Mouse (Mus musculus): ENCODE data around the gene Bsg. TPM values are rescaled to one million over a fixed set of nuclear protein-coding genes. Genes with fewer than 3 reads are reported as not detected.
A peak's percentile ranks its signal among the peaks of the same experiment; 100 is the strongest.
"Not testable (repeated sequence)": the region's sequence is repeated elsewhere in the genome, so short reads cannot be mapped to it uniquely, and the experiment has no call there.

The Bsg gene
- polyA plus RNA-seq, 1 experiment from 2014 or later, result 1,233 TPM

DNA sequence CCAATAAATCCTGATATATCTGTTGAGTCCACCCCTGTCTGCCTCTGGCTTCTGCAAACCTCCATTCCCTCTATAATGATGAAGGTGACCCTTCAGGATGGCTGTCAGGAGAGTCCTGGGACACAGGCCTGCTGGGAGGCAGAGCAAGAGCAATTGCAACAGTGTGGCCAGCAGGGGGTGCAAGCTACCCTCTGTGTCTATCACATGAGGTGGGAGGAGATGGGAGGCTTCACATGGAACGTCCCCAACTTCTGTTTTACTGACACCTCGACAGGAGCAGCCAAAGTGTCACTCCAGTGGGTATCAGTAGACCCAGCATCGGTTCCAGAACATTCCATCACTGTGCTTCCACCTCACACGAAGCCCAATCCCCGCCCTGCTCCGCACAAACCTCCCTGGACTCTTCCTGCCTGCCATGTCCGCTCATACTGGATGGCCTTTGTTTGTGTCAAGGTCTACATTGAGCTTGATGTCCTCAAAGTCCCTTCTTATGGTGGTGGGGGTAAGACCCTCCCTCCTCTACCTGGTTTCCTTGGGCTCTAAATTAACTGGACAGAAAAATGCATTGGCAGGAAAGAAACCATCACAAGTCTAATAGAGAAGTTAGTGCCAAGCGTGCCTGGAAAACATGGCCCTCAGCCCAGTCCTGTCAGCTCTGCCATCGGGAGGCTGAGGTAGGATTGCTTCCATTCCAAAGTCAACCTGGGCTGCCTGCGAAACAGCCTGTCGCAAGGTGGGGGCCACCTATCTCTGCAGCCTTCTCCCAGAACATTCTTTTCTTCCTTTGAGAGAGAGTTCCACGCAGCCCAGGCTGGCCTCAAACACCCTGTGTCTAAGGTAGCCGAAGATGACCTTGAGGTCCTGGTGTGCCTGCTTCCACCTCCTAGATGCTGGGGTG is 8.8 kb upstream of the Bsg start:
- H3K27ac ChIP-seq (ENCODE audit: low read depth, low read length), result peak overlapping the region; percentile 57
- no peak overlapping the region for H3K4me3 ChIP-seq (ENCODE audit: low read depth, low read length)
- H3K4me2 ChIP-seq, result peak overlapping the region; percentile 34
- no peak for ATAC-seq (replicated peaks; ENCODE audit: insufficient number of reproducible peaks, low FRiP score, low TSS enrichment)
- no peaks in the 10 kb centered on the region for H3K27me3 ChIP-seq (ENCODE audit: control insufficient read depth, insufficient read depth, low read length)
- H3K36me3 ChIP-seq (ENCODE audit: control insufficient read depth, insufficient read depth, low read length), result peaks cover 4% of the 10 kb centered on the region; the same call in 1 of the 2 replicates
- WGBS (ENCODE audit: insufficient replicate concordance), result 60% methylated on average over 13 of the region's 13 CpGs
- H3K9ac ChIP-seq (ENCODE audit: low read depth, low read length), result no peak overlapping the region
- H3K9me3 ChIP-seq (replicated peaks; ENCODE audit: control insufficient read depth, low read length), result no peaks in the 10 kb centered on the region; the same call in 1 of the 2 replicates
- H3K4me1 ChIP-seq (ENCODE audit: control insufficient read depth, insufficient read depth, low read length), result peaks cover 16% of the 10 kb centered on the region

DNA sequence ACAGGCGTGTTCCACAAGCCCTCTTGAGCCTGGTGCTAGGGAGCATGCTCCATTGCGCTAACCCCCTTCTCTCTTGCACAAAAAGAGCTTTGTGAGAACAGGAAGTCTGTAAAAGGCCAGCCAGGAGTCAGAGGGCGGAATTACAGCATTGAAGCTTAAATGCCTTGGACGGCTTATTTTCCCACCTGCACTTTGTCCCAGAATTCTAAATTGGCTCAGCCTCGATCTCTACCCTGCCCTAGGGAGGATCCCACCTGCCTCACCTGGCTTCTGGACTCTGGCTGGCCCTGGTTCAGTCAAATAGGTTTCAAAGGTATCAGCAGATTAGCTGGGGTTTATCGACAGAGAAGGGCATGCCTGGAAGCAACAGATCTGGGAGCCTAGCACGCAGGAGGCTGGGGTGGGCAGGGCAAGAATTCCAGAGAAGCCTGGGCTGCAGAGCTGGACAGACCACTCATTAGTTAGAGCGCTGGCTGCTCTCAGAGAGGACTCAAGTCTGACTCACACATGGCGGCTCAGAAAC is 8.1 kb upstream of the Bsg start:
- Histone ChIP-seq H3K4me2 (peak overlapping the region; percentile 34; the same call in 1 of the 2 replicates), H3K4me1 (ENCODE audit: control insufficient read depth, insufficient read depth, low read length) (peaks cover 23% of the 10 kb centered on the region), H3K27ac (ENCODE audit: low read depth, low read length) (peak overlapping the region; percentile 57), H3K36me3 (ENCODE audit: control insufficient read depth, insufficient read depth, low read length) (peaks cover 4% of the 10 kb centered on the region; the same call in 1 of the 2 replicates), H3K4me3 (ENCODE audit: low read depth, low read length) (no peak overlapping the region), H3K9ac (ENCODE audit: low read depth, low read length) (no peak overlapping the region), H3K27me3 (ENCODE audit: control insufficient read depth, insufficient read depth, low read length) (no peaks in the 10 kb centered on the region), H3K9me3 (replicated peaks; ENCODE audit: control insufficient read depth, low read length) (no peaks in the 10 kb centered on the region; the same call in 1 of the 2 replicates)
- ATAC-seq (replicated peaks; ENCODE audit: insufficient number of reproducible peaks, low FRiP score, low TSS enrichment), result no peak
- WGBS (ENCODE audit: insufficient replicate concordance), result 40% methylated on average over 9 of the region's 9 CpGs

DNA sequence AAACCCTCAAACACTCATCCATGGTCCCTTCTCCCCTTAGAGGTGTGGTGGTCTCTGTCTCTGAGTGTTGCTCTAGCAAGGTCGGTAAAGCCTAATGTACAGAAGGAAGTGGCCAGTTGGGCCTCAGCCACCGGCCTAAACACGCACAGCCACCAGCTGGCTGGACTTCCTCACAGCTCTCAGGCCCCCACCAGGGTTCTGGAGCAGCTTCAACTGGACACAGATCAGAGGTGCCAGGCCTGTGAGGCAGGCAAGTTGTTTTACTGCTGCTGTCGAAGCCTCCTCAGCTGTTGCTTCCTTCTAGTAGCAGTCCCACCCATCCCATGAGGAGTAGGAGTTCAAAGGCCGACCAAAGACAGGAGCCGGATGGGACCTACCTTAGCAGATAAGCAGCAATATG is 6.4 kb upstream of the Bsg start:
- WGBS (ENCODE audit: insufficient replicate concordance), result 77% methylated on average over 6 of the region's 6 CpGs
- H3K9ac ChIP-seq (ENCODE audit: low read depth, low read length), result no peak overlapping the region
- no peaks in the 10 kb centered on the region for H3K27me3 ChIP-seq (ENCODE audit: control insufficient read depth, insufficient read depth, low read length)
- no peaks in the 10 kb centered on the region for H3K9me3 ChIP-seq (replicated peaks; ENCODE audit: control insufficient read depth, low read length)
- ATAC-seq (replicated peaks; ENCODE audit: insufficient number of reproducible peaks, low FRiP score, low TSS enrichment), result no peak
- no peak overlapping the region for H3K4me3 ChIP-seq (ENCODE audit: low read depth, low read length)
- peaks cover 31% of the 10 kb centered on the region for H3K4me1 ChIP-seq (ENCODE audit: control insufficient read depth, insufficient read depth, low read length)
- H3K4me2 ChIP-seq, result no peak overlapping the region
- no peaks in the 10 kb centered on the region for H3K36me3 ChIP-seq (ENCODE audit: control insufficient read depth, insufficient read depth, low read length)
- no peak overlapping the region for H3K27ac ChIP-seq (ENCODE audit: low read depth, low read length)

DNA sequence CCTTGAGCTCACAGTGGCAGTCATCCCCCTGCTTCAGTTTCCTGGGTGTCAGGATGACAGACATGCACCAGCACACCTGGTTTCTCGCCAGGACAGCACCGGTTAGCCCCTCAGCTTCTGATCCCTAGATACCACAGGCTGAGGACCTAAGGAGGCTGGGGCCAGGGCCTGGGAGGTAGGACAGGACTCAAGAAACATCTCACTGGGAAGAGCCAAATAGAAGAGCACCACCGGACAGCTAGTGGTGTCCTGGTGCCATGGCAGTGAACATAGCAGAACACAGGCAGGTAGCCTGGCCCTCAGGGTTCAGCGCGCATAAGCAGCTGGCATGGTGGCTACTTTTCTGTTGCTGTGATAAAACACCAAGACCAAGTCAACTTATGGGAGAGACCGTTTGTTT is 5.8 kb upstream of the Bsg start:
- 83% methylated on average over 6 of the region's 6 CpGs for WGBS (ENCODE audit: insufficient replicate concordance)
- H3K9me3 ChIP-seq (replicated peaks; ENCODE audit: control insufficient read depth, low read length), result no peaks in the 10 kb centered on the region
- H3K9ac ChIP-seq (ENCODE audit: low read depth, low read length), result no peak overlapping the region
- no peak overlapping the region for H3K4me3 ChIP-seq (ENCODE audit: low read depth, low read length)
- no peak overlapping the region for H3K27ac ChIP-seq (ENCODE audit: low read depth, low read length)
- H3K4me2 ChIP-seq, result no peak overlapping the region
- H3K4me1 ChIP-seq (ENCODE audit: control insufficient read depth, insufficient read depth, low read length), result peaks cover 31% of the 10 kb centered on the region
- ATAC-seq (replicated peaks; ENCODE audit: insufficient number of reproducible peaks, low FRiP score, low TSS enrichment), result no peak
- no peaks in the 10 kb centered on the region for H3K36me3 ChIP-seq (ENCODE audit: control insufficient read depth, insufficient read depth, low read length)
- H3K27me3 ChIP-seq (ENCODE audit: control insufficient read depth, insufficient read depth, low read length), result no peaks in the 10 kb centered on the region

DNA sequence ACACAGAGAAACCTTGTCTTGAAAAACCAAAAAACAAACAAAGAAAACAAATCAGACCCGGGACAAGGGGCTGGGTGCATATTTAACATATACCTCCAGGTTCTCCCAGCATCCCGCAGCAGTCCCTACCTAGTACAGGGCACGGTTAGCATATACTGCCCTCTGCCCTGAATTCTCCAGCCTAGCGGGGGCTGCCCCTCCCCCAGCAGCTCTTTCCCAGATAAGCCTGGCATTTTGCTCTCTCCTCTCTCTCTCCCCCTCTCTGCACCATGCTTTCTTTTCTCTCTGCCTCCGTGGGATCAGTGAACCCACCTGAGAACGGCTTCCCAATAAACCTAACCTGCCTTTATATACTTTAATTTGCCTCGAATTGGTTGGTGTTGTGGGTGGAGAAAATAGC is 3.6 kb upstream of the Bsg start:
- WGBS (ENCODE audit: insufficient replicate concordance), result 33% methylated on average over 7 of the region's 7 CpGs
- peaks cover 29% of the 10 kb centered on the region for H3K4me1 ChIP-seq (ENCODE audit: control insufficient read depth, insufficient read depth, low read length)
- H3K36me3 ChIP-seq (ENCODE audit: control insufficient read depth, insufficient read depth, low read length), result no peaks in the 10 kb centered on the region
- no peaks in the 10 kb centered on the region for H3K27me3 ChIP-seq (ENCODE audit: control insufficient read depth, insufficient read depth, low read length)
- H3K27ac ChIP-seq (ENCODE audit: low read depth, low read length), result peak overlapping the region; percentile 80
- H3K4me3 ChIP-seq (ENCODE audit: low read depth, low read length), result no peak overlapping the region
- peak overlapping the region; percentile 52; the same call in 1 of the 2 replicates for H3K9ac ChIP-seq (ENCODE audit: low read depth, low read length)
- H3K4me2 ChIP-seq, result peak overlapping the region; percentile 23
- ATAC-seq (replicated peaks; ENCODE audit: insufficient number of reproducible peaks, low FRiP score, low TSS enrichment), result no peak
- H3K9me3 ChIP-seq (replicated peaks; ENCODE audit: control insufficient read depth, low read length), result no peaks in the 10 kb centered on the region

DNA sequence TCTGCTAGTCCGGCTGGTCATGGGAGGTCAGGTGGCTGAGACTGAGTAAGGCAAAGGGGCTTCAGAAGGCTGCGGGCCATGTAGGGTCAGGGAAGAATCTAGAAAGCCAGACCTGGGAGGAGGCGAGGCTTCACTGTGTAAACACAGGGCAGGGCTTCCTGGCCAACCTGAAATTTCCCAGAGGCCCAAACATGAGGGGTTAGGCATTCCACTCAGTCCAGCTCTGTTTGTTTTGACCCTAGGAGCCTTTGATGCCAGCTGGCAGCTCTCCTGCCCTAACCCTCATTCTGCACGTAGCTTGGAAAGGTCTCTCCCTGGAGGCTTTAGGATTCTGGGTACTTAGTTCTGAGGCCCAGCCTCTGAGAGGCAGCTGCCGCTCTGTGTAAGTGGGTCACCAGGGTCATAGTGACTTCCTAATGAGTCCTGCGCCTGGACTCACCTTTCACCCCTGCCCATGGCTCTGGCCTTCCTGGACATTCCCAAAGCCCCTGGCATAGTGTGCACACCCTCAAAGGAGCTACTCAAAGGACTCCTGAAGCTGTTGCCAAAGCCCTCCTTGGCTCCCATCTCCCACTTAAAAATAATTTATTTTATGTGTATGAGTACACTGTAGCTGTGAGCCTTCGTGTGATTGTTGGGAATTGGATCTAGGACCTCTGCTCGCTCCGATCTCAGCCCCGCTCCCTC is 2.7 kb upstream of the Bsg start:
- Histone ChIP-seq H3K27me3 (ENCODE audit: control insufficient read depth, insufficient read depth, low read length) (no peaks in the 10 kb centered on the region), H3K4me3 (ENCODE audit: low read depth, low read length) (no peak overlapping the region), H3K9me3 (replicated peaks; ENCODE audit: control insufficient read depth, low read length) (no peaks in the 10 kb centered on the region), H3K9ac (ENCODE audit: low read depth, low read length) (peak overlapping the region; percentile 49; the same call in 1 of the 2 replicates), H3K36me3 (ENCODE audit: control insufficient read depth, insufficient read depth, low read length) (no peaks in the 10 kb centered on the region), H3K27ac (ENCODE audit: low read depth, low read length) (peak overlapping the region; percentile 80), H3K4me2 (peak overlapping the region; percentile 16; the same call in 1 of the 2 replicates), H3K4me1 (ENCODE audit: control insufficient read depth, insufficient read depth, low read length) (peaks cover 31% of the 10 kb centered on the region)
- no peak for ATAC-seq (replicated peaks; ENCODE audit: insufficient number of reproducible peaks, low FRiP score, low TSS enrichment)
- 46% methylated on average over 10 of the region's 10 CpGs for WGBS (ENCODE audit: insufficient replicate concordance)

DNA sequence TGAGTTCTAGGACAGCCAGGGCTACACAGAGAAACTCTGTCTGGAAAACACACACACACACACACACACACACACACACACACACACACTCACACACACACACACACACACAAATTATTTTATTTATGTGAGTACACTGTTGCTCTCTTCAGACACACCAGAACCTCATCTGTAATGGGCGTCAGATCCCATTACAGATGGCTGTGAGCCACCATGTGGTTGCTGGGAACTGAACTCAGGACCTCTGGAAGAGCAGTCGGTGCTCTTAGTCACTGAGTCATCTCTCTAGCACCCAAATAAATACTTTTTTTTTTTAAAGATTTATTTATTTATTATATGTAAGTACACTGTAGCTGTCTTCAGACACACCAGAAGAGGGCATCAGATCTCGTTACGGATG is 1.3 kb upstream of the Bsg start:
- WGBS (ENCODE audit: insufficient replicate concordance), result 77% methylated on average over 2 of the region's 4 CpGs
- not testable (repeated sequence) for H3K27ac ChIP-seq (ENCODE audit: low read depth, low read length); H3K9ac ChIP-seq (ENCODE audit: low read depth, low read length); H3K4me2 ChIP-seq; H3K9me3 ChIP-seq (replicated peaks; ENCODE audit: control insufficient read depth, low read length); H3K27me3 ChIP-seq (ENCODE audit: control insufficient read depth, insufficient read depth, low read length); H3K4me3 ChIP-seq (ENCODE audit: low read depth, low read length); ATAC-seq (replicated peaks; ENCODE audit: insufficient number of reproducible peaks, low FRiP score, low TSS enrichment); H3K36me3 ChIP-seq (ENCODE audit: control insufficient read depth, insufficient read depth, low read length)
- H3K4me1 ChIP-seq (ENCODE audit: control insufficient read depth, insufficient read depth, low read length), result peaks cover 45% of the 10 kb centered on the region

DNA sequence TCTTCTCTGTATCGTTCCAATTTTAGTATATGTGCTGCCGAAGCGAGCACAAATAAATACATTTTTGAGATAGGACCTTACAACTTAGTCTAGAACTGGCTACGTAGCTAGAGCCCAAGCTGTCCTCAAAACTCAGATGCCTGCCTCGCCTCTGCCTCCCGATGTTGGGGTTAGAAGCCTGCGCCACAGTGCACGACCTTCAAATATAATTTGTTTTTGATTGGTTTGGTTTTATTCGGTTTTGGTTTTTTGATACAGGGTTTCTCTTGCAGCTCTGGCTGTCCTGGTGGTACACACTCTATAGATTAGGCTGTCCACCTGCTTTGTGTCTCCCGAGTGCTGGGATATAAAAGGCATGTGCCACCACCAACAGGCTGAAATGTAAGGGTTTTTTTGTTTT is 750 bp upstream of the Bsg start:
- H3K9me3 ChIP-seq (replicated peaks; ENCODE audit: control insufficient read depth, low read length), result no peaks in the 10 kb centered on the region
- no peaks in the 10 kb centered on the region for H3K27me3 ChIP-seq (ENCODE audit: control insufficient read depth, insufficient read depth, low read length)
- peaks cover 3% of the 10 kb centered on the region; the same call in 1 of the 2 replicates for H3K36me3 ChIP-seq (ENCODE audit: control insufficient read depth, insufficient read depth, low read length)
- H3K27ac ChIP-seq (ENCODE audit: low read depth, low read length), result no peak overlapping the region
- peaks cover 48% of the 10 kb centered on the region for H3K4me1 ChIP-seq (ENCODE audit: control insufficient read depth, insufficient read depth, low read length)
- ATAC-seq (replicated peaks; ENCODE audit: insufficient number of reproducible peaks, low FRiP score, low TSS enrichment), result no peak
- H3K4me2 ChIP-seq, result peak overlapping the region; percentile 65
- peak overlapping the region; percentile 67; the same call in 1 of the 2 replicates for H3K9ac ChIP-seq (ENCODE audit: low read depth, low read length)
- 77% methylated on average over 10 of the region's 10 CpGs for WGBS (ENCODE audit: insufficient replicate concordance)
- peak overlapping the region; percentile 91 for H3K4me3 ChIP-seq (ENCODE audit: low read depth, low read length)

Data from heart, embryonic 11.5 days (tissue).